Mouse (Mus musculus) myocyte (in vitro differentiated cells): ENCODE results near the gene Gm20388. TPM values are rescaled to one million over a fixed set of nuclear protein-coding genes. Genes with fewer than 3 reads are reported as not detected.

ENCODE experiments used
- H3K27me3 ChIP-seq: one replicate; pipeline ENCODE4 v1.6.1; 2011; ENCODE audit not compliant: control insufficient read depth, insufficient read depth, insufficient read length
- H3K36me3 ChIP-seq: one replicate; pipeline ENCODE4 v1.6.1; 2011; ENCODE audit not compliant: control insufficient read depth, insufficient read depth
- H3K4me2 ChIP-seq: one replicate; pipeline ENCODE4 v1.6.1; 2011; ENCODE audit warnings: low read depth, control low read depth
- H3K4me3 ChIP-seq: one replicate; pipeline ENCODE4 v1.5.1; 2011; ENCODE audit warnings: mild to moderate bottlenecking, control low read depth, moderate library complexity
- H3K79me2 ChIP-seq: one replicate; pipeline ENCODE4 v1.6.1; 2011; ENCODE audit not compliant: control insufficient read depth, insufficient read depth
- H3ac ChIP-seq: one replicate; pipeline ENCODE4 v1.6.1; 2011; ENCODE audit not compliant: control insufficient read depth, insufficient read length
- CEBPB ChIP-seq: IDR thresholded peaks from 2 replicates; pipeline ENCODE4 v1.6.1; 2011; ENCODE audit warnings: mild to moderate bottlenecking, moderate library complexity; ENCODE audit not compliant: poor library complexity, insufficient read depth, severe bottlenecking
- E2F4 ChIP-seq: IDR thresholded peaks from one replicate; pipeline ENCODE4 v1.6.1; 2011; ENCODE audit warnings: mild to moderate bottlenecking, control low read depth, moderate library complexity; ENCODE audit not compliant: insufficient read depth
- MAX ChIP-seq: IDR thresholded peaks from one replicate; pipeline ENCODE4 v1.6.1; 2011; ENCODE audit warnings: low read depth, mild to moderate bottlenecking, control low read depth
- MYOD1 ChIP-seq, 3 experiments: IDR thresholded peaks; one replicate each; pipeline ENCODE4 v1.6.1; 2011; ENCODE audit warnings: control low read depth in 2 of 3, low read depth in 2 of 3, mild to moderate bottlenecking in 2 of 3, moderate library complexity in 1 of 3; ENCODE audit not compliant: insufficient read length in 2 of 3, control insufficient read depth in 1 of 3
- MYOG ChIP-seq, 3 experiments: IDR thresholded peaks; one replicate each; pipeline ENCODE4 v1.6.1; 2011; ENCODE audit warnings: control low read depth in 2 of 3, low read depth in 2 of 3, mild to moderate bottlenecking in 2 of 3; ENCODE audit not compliant: insufficient read length in 2 of 3, control insufficient read depth in 1 of 3, insufficient read depth in 1 of 3
- POLR2A ChIP-seq: IDR thresholded peaks from one replicate; pipeline ENCODE4 v1.6.1; 2011; ENCODE audit warnings: low read depth, mild to moderate bottlenecking, control low read depth, moderate library complexity; ENCODE audit not compliant: insufficient read length
- POLR2AphosphoS2 ChIP-seq: IDR thresholded peaks from one replicate; pipeline ENCODE4 v1.6.1; 2011; ENCODE audit warnings: low read depth, control low read depth; ENCODE audit not compliant: insufficient read length
- REST ChIP-seq: IDR thresholded peaks from one replicate; pipeline ENCODE4 v1.6.1; 2011; ENCODE audit warnings: mild to moderate bottlenecking, control low read depth, moderate library complexity; ENCODE audit not compliant: insufficient read depth, insufficient read length
- SRF ChIP-seq: IDR thresholded peaks from one replicate; pipeline ENCODE4 v1.6.1; 2011; ENCODE audit warnings: low read depth; ENCODE audit not compliant: control insufficient read depth, insufficient read length
- TCF12 ChIP-seq: IDR thresholded peaks from one replicate; pipeline ENCODE4 v1.6.1; 2011; ENCODE audit warnings: mild to moderate bottlenecking, control low read depth; ENCODE audit not compliant: poor library complexity, insufficient read depth, severe bottlenecking
- TCF3 ChIP-seq: IDR thresholded peaks from one replicate; pipeline ENCODE4 v1.6.1; 2011; ENCODE audit warnings: low read depth, control low read depth; ENCODE audit not compliant: insufficient read length
- USF1 ChIP-seq: IDR thresholded peaks from one replicate; pipeline ENCODE4 v1.6.1; 2011; ENCODE audit warnings: low read depth, mild to moderate bottlenecking, control low read depth, moderate library complexity
- polyA plus RNA-seq: library from polyadenylated mRNA; unstranded; fragments of >200 nt; fragmentation: generic; extraction: Trizol; gene quantifications from one replicate; pipeline ENCODE4 v1.2.1, GENCODE M21; 2012; ENCODE audit warnings: missing spikeins

Gene Gm20388
- polyA plus RNA-seq, 1 experiment: 15.3 TPM

DNA sequence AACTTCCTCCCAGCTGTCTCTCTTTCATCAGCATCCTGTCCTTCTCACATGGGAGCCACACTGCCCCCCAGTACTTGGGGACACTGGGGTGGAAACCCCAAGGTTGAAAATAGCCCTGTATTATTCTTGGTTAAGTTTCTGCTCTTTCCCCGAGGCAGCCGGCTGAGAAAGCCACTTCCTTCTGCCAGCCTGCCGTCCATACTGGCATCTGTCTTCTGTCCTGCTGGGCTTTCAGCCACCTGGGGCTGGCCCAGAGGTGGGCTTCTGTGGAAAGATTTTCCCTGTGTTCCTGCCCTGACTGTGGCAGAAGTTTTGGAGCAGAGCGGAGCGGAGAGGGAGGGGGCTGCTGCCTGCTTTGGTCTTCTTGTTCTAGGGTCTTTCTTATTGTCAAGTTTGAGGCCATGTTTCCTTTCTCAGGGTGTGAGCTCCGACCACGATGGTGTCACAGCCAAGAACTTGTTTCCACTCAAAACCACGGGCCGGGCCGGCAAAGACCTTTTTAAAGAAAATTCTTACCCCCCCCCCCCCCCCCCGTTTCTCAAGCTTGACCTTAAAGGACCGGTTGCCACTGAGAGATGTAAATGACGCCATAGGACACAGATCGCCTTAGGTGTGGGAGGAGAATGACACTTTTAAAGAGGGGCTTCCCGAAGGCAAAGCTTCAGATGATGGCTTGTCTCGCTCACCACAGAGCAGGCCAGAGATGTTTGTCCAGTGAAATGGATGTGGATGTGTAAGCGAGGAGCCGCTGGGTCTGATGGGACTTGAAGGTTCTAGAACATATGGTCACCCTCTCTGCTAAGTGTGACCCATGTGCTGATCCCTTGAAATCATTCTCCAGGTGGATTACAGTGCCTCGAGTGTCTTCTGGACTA lies 849.9 kb downstream of the Gm20388 start:
- no peak overlapping the region for H3K4me3 ChIP-seq
- H3K4me2 ChIP-seq: no peak overlapping the region
- H3K79me2 ChIP-seq: no peaks in the 10 kb centered on the region
- no peaks in the 10 kb centered on the region for H3K36me3 ChIP-seq
- peaks cover 75% of the 10 kb centered on the region for H3K27me3 ChIP-seq
- no peak overlapping the region for H3ac ChIP-seq
- no peak for TF ChIP-seq USF1
- TF ChIP-seq REST: no peak
- no peak for TF ChIP-seq E2F4

DNA sequence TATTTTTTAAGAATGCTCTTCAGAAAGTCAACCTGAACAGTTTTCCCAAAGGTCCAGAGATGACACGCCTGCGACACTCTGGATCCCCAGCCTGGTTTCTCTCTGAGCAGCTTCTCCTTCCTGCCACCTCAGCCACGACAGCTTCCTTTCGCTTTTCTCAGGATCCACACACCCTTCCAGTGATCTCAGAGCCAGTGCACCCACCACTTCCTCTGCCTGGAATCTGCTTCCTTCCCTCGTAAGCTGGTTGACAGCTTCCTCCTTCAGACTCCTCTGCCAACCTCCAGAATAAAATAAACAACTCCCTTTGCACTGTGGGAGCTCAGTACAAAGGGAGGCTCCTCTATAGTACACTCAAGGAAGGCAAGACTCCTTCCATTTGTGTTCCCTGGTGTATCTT lies 852.6 kb downstream of the Gm20388 start:
- H3ac ChIP-seq: no peak overlapping the region
- TF ChIP-seq MYOG (IDR thresholded peaks at IDR 0.05; ENCODE audit: control insufficient read depth in 1 of 3, insufficient read depth in 1 of 3, insufficient read length in 2 of 3, low read depth in 2 of 3) (no peak), MAX (no peak), TCF12 (no peak), E2F4 (no peak), MYOD1 (IDR thresholded peaks at IDR 0.05; ENCODE audit: control insufficient read depth in 1 of 3, insufficient read length in 2 of 3, low read depth in 2 of 3) (no peak), CEBPB (no peak), TCF3 (no peak), POLR2AphosphoS2 (no peak), POLR2A (no peak), SRF (no peak), USF1 (no peak), REST (no peak)
- H3K27me3 ChIP-seq: peaks cover 72% of the 10 kb centered on the region
- H3K79me2 ChIP-seq: no peaks in the 10 kb centered on the region
- H3K4me2 ChIP-seq: no peak overlapping the region
- no peak overlapping the region for H3K4me3 ChIP-seq
- H3K36me3 ChIP-seq: no peaks in the 10 kb centered on the region

DNA sequence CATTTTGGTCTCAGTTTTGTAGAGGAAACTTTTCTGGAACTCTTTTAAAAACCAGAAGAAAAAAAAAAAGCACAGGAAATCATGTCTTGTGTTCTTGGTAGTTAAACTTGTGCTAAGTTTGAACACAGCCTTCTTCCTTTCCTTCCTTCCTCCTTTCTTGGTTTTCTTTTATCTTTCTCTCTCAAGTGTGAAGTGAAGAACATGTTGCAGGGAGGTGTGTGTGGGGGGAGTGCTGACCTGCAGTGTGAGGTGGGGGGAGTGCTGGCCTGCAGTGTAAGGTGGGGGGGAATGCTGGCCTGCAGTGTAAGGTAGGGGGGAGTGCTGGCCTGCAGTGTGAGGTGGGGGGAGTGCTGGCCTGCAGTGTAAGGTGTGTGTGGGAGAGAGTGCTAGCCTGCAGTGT lies 854.0 kb downstream of the Gm20388 start:
- Histone ChIP-seq H3K4me3 (no peak overlapping the region), H3K27me3 (peaks cover 70% of the 10 kb centered on the region), H3ac (no peak overlapping the region), H3K79me2 (no peaks in the 10 kb centered on the region), H3K36me3 (no peaks in the 10 kb centered on the region), H3K4me2 (no peak overlapping the region)
- TF ChIP-seq MYOD1 (IDR thresholded peaks at IDR 0.05; ENCODE audit: control insufficient read depth in 1 of 3, insufficient read length in 2 of 3, low read depth in 2 of 3): no peak
- TF ChIP-seq POLR2AphosphoS2: no peak
- TF ChIP-seq USF1: no peak
- TF ChIP-seq CEBPB: no peak
- no peak for TF ChIP-seq REST
- no peak for TF ChIP-seq MYOG (IDR thresholded peaks at IDR 0.05; ENCODE audit: control insufficient read depth in 1 of 3, insufficient read depth in 1 of 3, insufficient read length in 2 of 3, low read depth in 2 of 3)
- TF ChIP-seq MAX: no peak
- no peak for TF ChIP-seq POLR2A
- TF ChIP-seq TCF3: no peak
- no peak for TF ChIP-seq SRF
- no peak for TF ChIP-seq E2F4
- TF ChIP-seq TCF12: no peak

DNA sequence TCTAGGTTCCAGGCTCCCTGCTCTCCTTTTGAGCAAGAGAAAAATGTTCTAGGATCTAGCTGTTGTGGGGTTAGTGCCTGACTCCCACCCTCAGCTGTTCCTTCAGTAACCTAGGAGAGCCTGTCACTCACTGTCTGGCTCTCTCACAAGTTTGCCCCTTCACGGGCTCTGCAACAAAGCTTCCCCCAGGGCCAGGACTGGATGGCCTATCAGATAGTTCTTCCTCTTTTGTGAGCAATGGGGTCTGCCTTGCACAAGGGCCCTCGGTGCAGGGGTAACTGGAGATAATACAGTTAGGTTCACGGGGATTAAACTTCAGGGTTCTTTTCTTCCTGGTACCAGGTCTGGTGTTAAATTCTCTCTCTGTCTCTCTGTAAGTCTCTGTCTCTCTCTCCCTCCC lies 856.0 kb downstream of the Gm20388 start:
- H3ac ChIP-seq: no peak overlapping the region
- TF ChIP-seq USF1 (no peak), POLR2A (no peak), CEBPB (no peak), REST (no peak), POLR2AphosphoS2 (no peak), MYOG (IDR thresholded peaks at IDR 0.05; ENCODE audit: control insufficient read depth in 1 of 3, insufficient read depth in 1 of 3, insufficient read length in 2 of 3, low read depth in 2 of 3) (no peak), SRF (no peak), MYOD1 (IDR thresholded peaks at IDR 0.05; ENCODE audit: control insufficient read depth in 1 of 3, insufficient read length in 2 of 3, low read depth in 2 of 3) (no peak), TCF12 (no peak), TCF3 (no peak), E2F4 (no peak), MAX (no peak)
- H3K4me2 ChIP-seq: no peak overlapping the region
- H3K27me3 ChIP-seq: peaks cover 67% of the 10 kb centered on the region
- no peaks in the 10 kb centered on the region for H3K79me2 ChIP-seq
- H3K4me3 ChIP-seq: no peak overlapping the region
- H3K36me3 ChIP-seq: no peaks in the 10 kb centered on the region
